9 mouse cellular contexts compared by ENCODE assay signal in the genomic region with DNA sequence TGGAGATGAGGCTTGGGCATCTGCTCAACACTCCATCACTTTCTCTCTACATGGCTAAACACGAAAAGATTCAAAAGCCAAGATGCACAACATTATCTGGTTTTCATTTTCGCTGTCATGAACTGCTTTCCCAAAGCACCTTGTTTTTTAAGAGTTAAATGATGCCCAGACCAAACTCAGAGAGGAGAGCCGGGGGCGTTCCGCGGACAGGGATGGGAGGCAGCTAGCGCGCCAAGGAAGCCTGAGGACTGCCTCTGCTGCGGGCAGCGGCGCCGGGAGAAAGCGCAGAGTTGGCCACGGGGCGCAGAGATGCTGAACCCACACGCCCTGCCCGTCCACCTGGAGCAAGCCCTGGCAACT. TPM values are rescaled to one million over a fixed set of nuclear protein-coding genes. Genes with fewer than 3 reads are reported as not detected.
DNase-seq lines count a peak whose midpoint lies in the region; ATAC-seq lines count a peak whose summit lies in the region.
"Had no signal": no experiment of that assay in that cellular context is flagged by ENCODE, and none has a peak within 500 bp of the region (broad histone marks: within the 10 kb centered on the region; RNA-seq: fewer than 3 reads in every experiment).

No protein-coding gene starts in this region.

- peaks cover 12% of the 10 kb centered on the region for H3K4me1 ChIP-seq in heart, embryonic 12.5 days (replicated peaks)
- no peaks in the 10 kb centered on the region for H3K4me1 ChIP-seq in brown adipose tissue, adult 24 weeks (ENCODE audit: control insufficient read depth, insufficient read depth, insufficient read length, low read length)
- peaks cover 6% of the 10 kb centered on the region for H3K4me1 ChIP-seq in heart, embryonic 16.5 days (ENCODE audit: control insufficient read depth, insufficient read depth, low read length)
- H3K4me1 ChIP-seq in liver, embryonic 15.5 days (replicated peaks) = no peaks in the 10 kb centered on the region

- peak overlapping the region; percentile 73 for H3K9ac ChIP-seq in heart, embryonic 12.5 days
- peak overlapping the region; percentile 60 for H3K9ac ChIP-seq in heart, embryonic 16.5 days (ENCODE audit: low read length)
- no peak overlapping the region for H3K9ac ChIP-seq in liver, embryonic 15.5 days

- intact Hi-C loops in heart, postnatal 25 days (cut with DNase I) = no loop called here

- H3K4me2 ChIP-seq in heart, embryonic 12.5 days = peak overlapping the region; percentile 94
- peak overlapping the region; percentile 93 for H3K4me2 ChIP-seq in heart, embryonic 16.5 days (ENCODE audit: low read depth, low read length)
- H3K4me2 ChIP-seq in liver, embryonic 15.5 days = peak overlapping the region; percentile 56

- H3K27me3 ChIP-seq in heart, embryonic 12.5 days (replicated peaks) = peaks cover 57% of the 10 kb centered on the region
- H3K27me3 ChIP-seq in heart, embryonic 16.5 days (ENCODE audit: control insufficient read depth, insufficient read depth, low read length) = peaks cover 41% of the 10 kb centered on the region
- peaks cover 40% of the 10 kb centered on the region for H3K27me3 ChIP-seq in liver, embryonic 15.5 days

- H3K9me3 ChIP-seq in heart, embryonic 12.5 days (replicated peaks) = no peaks in the 10 kb centered on the region
- H3K9me3 ChIP-seq in heart, embryonic 16.5 days (replicated peaks; ENCODE audit: control insufficient read depth, low read length) = no peaks in the 10 kb centered on the region
- H3K9me3 ChIP-seq in liver, embryonic 15.5 days (replicated peaks) = no peaks in the 10 kb centered on the region

- no peak for ATAC-seq in heart, embryonic 12.5 days (ENCODE audit: insufficient number of reproducible peaks, low FRiP score)
- ATAC-seq in heart, embryonic 16.5 days (replicated peaks; ENCODE audit: extremely low read depth, insufficient read depth, low FRiP score) = no peak
- no peak for ATAC-seq in liver, embryonic 15.5 days (ENCODE audit: insufficient read depth)

- under 1% methylated on average over 17 of the region's 17 CpGs for WGBS in heart, embryonic 12.5 days
- WGBS in heart, embryonic 16.5 days = 1% methylated on average over 17 of the region's 17 CpGs
- 2% methylated on average over 17 of the region's 17 CpGs for WGBS in liver, embryonic 15.5 days (ENCODE audit: insufficient replicate concordance)

- DNase-seq in heart, postnatal 25 days (ENCODE audit: low spot score) = no peak
- peak; percentile 56 for DNase-seq in right cerebral cortex, postnatal 25 days
- DNase-seq in cerebellum, adult 8-10 months = no peak
- DNase-seq in adrenal gland, postnatal 4 days (ENCODE audit: low spot score in 2 of 2) = no peak

- no peak overlapping the region for H3K27ac ChIP-seq in heart, embryonic 12.5 days (ENCODE audit: poor library complexity, severe bottlenecking)
- no peak overlapping the region for H3K27ac ChIP-seq in brown adipose tissue, adult 24 weeks (replicated peaks; ENCODE audit: low read depth, low read length)
- H3K27ac ChIP-seq in heart, embryonic 16.5 days (ENCODE audit: low read length) = no peak overlapping the region
- no peak overlapping the region for H3K27ac ChIP-seq in liver, embryonic 15.5 days (replicated peaks)

- H3K4me3 ChIP-seq in heart, embryonic 12.5 days = peak overlapping the region; percentile 69
- H3K4me3 ChIP-seq in brown adipose tissue, adult 24 weeks (ENCODE audit: insufficient read depth, low read depth, low read length) = peak overlapping the region; percentile 45
- H3K4me3 ChIP-seq in heart, embryonic 16.5 days (ENCODE audit: low read length) = peak overlapping the region; percentile 65
- H3K4me3 ChIP-seq in liver, embryonic 15.5 days (replicated peaks) = peak overlapping the region; percentile 46

- no peaks in the 10 kb centered on the region for H3K36me3 ChIP-seq in heart, embryonic 12.5 days
- no peaks in the 10 kb centered on the region for H3K36me3 ChIP-seq in heart, embryonic 16.5 days (ENCODE audit: control insufficient read depth, insufficient read depth)
- H3K36me3 ChIP-seq in liver, embryonic 15.5 days (replicated peaks) = no peaks in the 10 kb centered on the region

RNA-seq across cellular contexts. Expression of gene Adcy2, which starts 0.8 kb away (rescaled TPM):
- 0.57 and 0.97 TPM in 2 replicates for polyA plus RNA-seq in heart, embryonic 12.5 days (2016; fragmentation: Nextera tagmentation; extraction: Ambion mirVana)
- total RNA-seq in heart, postnatal 25 days (2021) = under 1 TPM; 0.42 to 0.44 TPM
- polyA plus RNA-seq in brown adipose tissue, adult 24 weeks (2012; ENCODE audit: insufficient read depth, insufficient read length, missing spikeins) = 0.25 and 0.32 TPM in 2 replicates
- 0.58 and 1.6 TPM in 2 replicates for polyA plus RNA-seq in heart, embryonic 16.5 days (2015; fragmentation: Nextera tagmentation; extraction: Ambion mirVana)
- polyA plus RNA-seq in liver, embryonic 15.5 days (2015; fragmentation: Nextera tagmentation; extraction: Ambion mirVana) = 0.46 and 0.48 TPM in 2 replicates
- 1 to 10 TPM; 3.2 to 3.3 TPM for total RNA-seq in adrenal gland, postnatal 4 days (2021)
- total RNA-seq: MEL had no signal
